Mouse (Mus musculus): Measurements from ENCODE around the gene Gpr88. TPM values are rescaled to one million over a fixed set of nuclear protein-coding genes. Genes with fewer than 3 reads are reported as not detected.

Gpr88 gene
- total and polyA plus RNA-seq, 3 experiments = not detected

DNA sequence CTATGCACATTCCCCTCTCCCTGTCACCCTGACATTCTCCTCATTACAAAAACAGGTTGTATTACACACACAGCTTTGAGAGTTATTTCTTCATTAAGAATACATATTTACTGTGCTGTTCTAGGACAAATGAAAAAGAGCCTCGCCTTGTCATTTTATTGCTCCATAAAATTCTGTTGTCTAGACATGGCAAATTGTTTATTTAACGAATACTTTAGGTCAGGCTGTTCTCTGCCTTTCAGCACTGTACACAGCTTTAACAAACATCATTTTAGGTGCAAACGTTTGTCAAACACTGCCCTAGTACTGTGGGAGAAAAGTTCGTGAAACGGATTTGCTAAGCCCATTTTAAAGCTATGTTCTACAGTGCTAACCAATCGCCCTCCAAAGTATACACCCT lies 48.5 kb upstream of the Gpr88 start:
- dilution Hi-C loops (cut with MboI; ENCODE audit: extremely low pct_ligation_motif_present, extremely low pct_unique_long_range_greater_than_20kb, low sequenced_read_pairs) = no loop called here
- no peak for TF ChIP-seq PAX5 (IDR thresholded peaks at IDR 0.05; ENCODE audit: low read length)
- no peak for TF ChIP-seq IRF4 (IDR thresholded peaks at IDR 0.05; ENCODE audit: low read depth, low read length)
- no peak for TF ChIP-seq ZC3H11A (IDR thresholded peaks at IDR 0.05; ENCODE audit: low read depth, low read length)
- no peak for TF ChIP-seq UBTF (IDR thresholded peaks at IDR 0.05; ENCODE audit: low read depth, low read length)
- TF ChIP-seq KAT2A (IDR thresholded peaks at IDR 0.05; ENCODE audit: insufficient replicate concordance, low read length) = no peak
- no peak for TF ChIP-seq HCFC1 (IDR thresholded peaks at IDR 0.05; ENCODE audit: low read depth, low read length)
- TF ChIP-seq ZMIZ1 (IDR thresholded peaks at IDR 0.05; ENCODE audit: low read depth, low read length) = no peak
- no peak for TF ChIP-seq CTCF (conservative IDR thresholded peaks at IDR 0.05 in 1 of 2, IDR thresholded peaks at IDR 0.05 in 1 of 2; ENCODE audit: low read depth in 2 of 2, low read length in 2 of 2)
- TF ChIP-seq E2F4 (IDR thresholded peaks at IDR 0.05; ENCODE audit: insufficient replicate concordance, low read depth, low read length) = no peak
- no peak for TF ChIP-seq ZNF384 (IDR thresholded peaks at IDR 0.05; ENCODE audit: low read depth, low read length)
- TF ChIP-seq ZKSCAN1 (IDR thresholded peaks at IDR 0.05; ENCODE audit: borderline replicate concordance, low read depth, low read length) = no peak
- no peak for TF ChIP-seq POLR2AphosphoS2 (IDR thresholded peaks at IDR 0.05; ENCODE audit: low read depth, low read length)
- no peak for DNase-seq (ENCODE audit: extremely low read depth)
- H3K9me3 ChIP-seq (replicated peaks; ENCODE audit: low read length) = no peaks in the 10 kb centered on the region
- H3K9ac ChIP-seq (ENCODE audit: insufficient read depth, low read depth) = no peak overlapping the region
- in situ Hi-C loops (cut with MboI; ENCODE audit: low pct_ligation_motif_present, low pct_unique_long_range_greater_than_20kb, low sequenced_read_pairs) = loop anchor here (25.0 kb wide), 1 partner anchor 264 kb away; no protein-coding TSS in a partner anchor
- no peak overlapping the region for H3K4me2 ChIP-seq (ENCODE audit: insufficient read depth, low read depth, poor library complexity, severe bottlenecking)
- no peaks in the 10 kb centered on the region for H3K79me2 ChIP-seq (replicated peaks; ENCODE audit: control insufficient read depth, extremely low read depth, insufficient read depth, poor library complexity, severe bottlenecking)
- no peak overlapping the region for H3K4me3 ChIP-seq (replicated peaks in 1 of 3; ENCODE audit: low read depth in 2 of 3, low read length in 2 of 3, poor library complexity in 1 of 3)
- peaks cover 16 to 67% of the 10 kb centered on the region in 2 experiments for H3K36me3 ChIP-seq (replicated peaks in 1 of 2; ENCODE audit: control insufficient read depth in 1 of 2, insufficient read depth in 1 of 2, low read length in 1 of 2)
- H3K27ac ChIP-seq (ENCODE audit: insufficient read depth, low read depth) = no peak overlapping the region
- H3K27me3 ChIP-seq (replicated peaks) = no peaks in the 10 kb centered on the region
- H3K4me1 ChIP-seq (ENCODE audit: control insufficient read depth in 1 of 2, insufficient read depth in 2 of 2) = peaks cover 0 to 12% of the 10 kb centered on the region in 2 experiments; a peak in 2 of 4 replicates

DNA sequence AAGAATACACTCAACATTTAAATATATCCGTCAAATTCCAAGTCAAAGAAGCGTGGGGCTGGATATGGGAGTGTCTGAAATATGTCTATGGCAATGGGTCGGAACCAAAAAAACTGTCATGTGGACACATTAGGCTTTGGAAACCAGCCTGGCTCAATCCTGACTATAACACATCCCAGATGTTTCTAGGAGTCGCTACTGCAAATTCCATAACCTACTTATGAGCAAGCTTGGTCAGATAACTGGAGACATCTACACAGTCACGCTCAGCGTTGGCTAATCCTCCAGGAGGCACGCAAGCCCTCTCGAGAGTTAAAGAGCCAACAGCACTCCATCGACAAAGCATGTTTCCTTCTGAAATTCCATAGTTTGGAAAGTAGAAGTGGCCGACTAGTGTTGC lies 45.4 kb upstream of the Gpr88 start:
- TF ChIP-seq MXI1 (IDR thresholded peaks at IDR 0.05; ENCODE audit: low read depth, low read length) = no peak
- TF ChIP-seq JUND (conservative IDR thresholded peaks at IDR 0.05; ENCODE audit: low read depth, low read length) = no peak
- no peak for TF ChIP-seq MEF2A (IDR thresholded peaks at IDR 0.05; ENCODE audit: borderline replicate concordance, low read depth, low read length)
- TF ChIP-seq SMC3 (IDR thresholded peaks at IDR 0.05; ENCODE audit: low read depth, low read length) = no peak
- no peak for TF ChIP-seq ZKSCAN1 (IDR thresholded peaks at IDR 0.05; ENCODE audit: borderline replicate concordance, low read depth, low read length)
- no peak for TF ChIP-seq TCF12 (IDR thresholded peaks at IDR 0.05; ENCODE audit: low read depth, low read length)
- no peak for TF ChIP-seq NELFE (IDR thresholded peaks at IDR 0.05; ENCODE audit: low read depth, low read length)
- no peak for TF ChIP-seq MAX (IDR thresholded peaks at IDR 0.05; ENCODE audit: low read length)
- no peak for TF ChIP-seq E2F4 (IDR thresholded peaks at IDR 0.05; ENCODE audit: insufficient replicate concordance, low read depth, low read length)
- TF ChIP-seq POLR2AphosphoS2 (IDR thresholded peaks at IDR 0.05; ENCODE audit: low read depth, low read length) = no peak
- TF ChIP-seq USF2 (conservative IDR thresholded peaks at IDR 0.05; ENCODE audit: low read depth, low read length) = no peak
- no peak for TF ChIP-seq CHD1 (IDR thresholded peaks at IDR 0.05; ENCODE audit: low read depth, low read length)
- no peak for TF ChIP-seq GABPA (IDR thresholded peaks at IDR 0.05; ENCODE audit: insufficient replicate concordance, low read depth, low read length)
- TF ChIP-seq PAX5 (IDR thresholded peaks at IDR 0.05; ENCODE audit: low read length) = no peak
- no peak for TF ChIP-seq TBP (conservative IDR thresholded peaks at IDR 0.05; ENCODE audit: low read depth, low read length)
- TF ChIP-seq RAD21 (IDR thresholded peaks at IDR 0.05; ENCODE audit: low read depth, low read length) = no peak
- TF ChIP-seq EP300 (IDR thresholded peaks at IDR 0.05; ENCODE audit: low read length) = no peak
- Histone ChIP-seq H3K27me3 (replicated peaks) (no peaks in the 10 kb centered on the region), H3K27ac (ENCODE audit: insufficient read depth, low read depth) (no peak overlapping the region), H3K4me3 (replicated peaks in 1 of 3; ENCODE audit: low read depth in 2 of 3, low read length in 2 of 3, poor library complexity in 1 of 3) (no peak overlapping the region), H3K9ac (ENCODE audit: insufficient read depth, low read depth) (no peak overlapping the region), H3K79me2 (replicated peaks; ENCODE audit: control insufficient read depth, extremely low read depth, insufficient read depth, poor library complexity, severe bottlenecking) (no peaks in the 10 kb centered on the region), H3K4me2 (ENCODE audit: insufficient read depth, low read depth, poor library complexity, severe bottlenecking) (no peak overlapping the region), H3K36me3 (replicated peaks in 1 of 2; ENCODE audit: control insufficient read depth in 1 of 2, insufficient read depth in 1 of 2, low read length in 1 of 2) (peaks cover 21 to 63% of the 10 kb centered on the region in 2 experiments), H3K4me1 (ENCODE audit: control insufficient read depth in 1 of 2, insufficient read depth in 2 of 2) (peaks cover 0 to 12% of the 10 kb centered on the region in 2 experiments; a peak in 2 of 4 replicates), H3K9me3 (replicated peaks; ENCODE audit: low read length) (no peaks in the 10 kb centered on the region)
- dilution Hi-C loops (cut with MboI; ENCODE audit: extremely low pct_ligation_motif_present, extremely low pct_unique_long_range_greater_than_20kb, low sequenced_read_pairs) = no loop called here
- in situ Hi-C loops (cut with MboI; ENCODE audit: low pct_ligation_motif_present, low pct_unique_long_range_greater_than_20kb, low sequenced_read_pairs) = no loop called here
- DNase-seq (ENCODE audit: extremely low read depth) = no peak
